Mouse (Mus musculus) kidney, postnatal 0 days (tissue): ENCODE measurements at regions not wholly inside any gene's neighbourhood (a gene's known extent, or its start where the extent isn't known, plus 50 kb on each side); places are given as distances from the start of the nearest gene placed in this dataset.

Experiments used
- ATAC-seq: fragments of 200-750 bp; cut with Nextera tagmentation; replicated peaks from 2 replicates; pipeline ENCODE4 v1.8.0; 2017; ENCODE audit warnings: low read depth, moderate number of reproducible peaks, moderate TSS enrichment, moderate library complexity; ENCODE audit not compliant: low FRiP score
- DNase-seq: peaks from one replicate; pipeline ENCODE4 v3.0.0-alpha.2; 2016; ENCODE audit warnings: low spot score
- H3K27ac ChIP-seq: fragments of 300-500 bp; sonication (generic); 2 replicates; pipeline ENCODE4 v1.5.1; 2014; ENCODE audit warnings: mild to moderate bottlenecking
- H3K27me3 ChIP-seq: fragments of 300-500 bp; sonication (generic); 2 replicates; pipeline ENCODE4 v1.6.1; 2014; ENCODE audit warnings: low read length, mixed read lengths; ENCODE audit not compliant: insufficient read depth
- H3K36me3 ChIP-seq: fragments of 300-500 bp; sonication (generic); 2 replicates; pipeline ENCODE4 v1.6.1; 2014; ENCODE audit warnings: low read length, mixed read lengths; ENCODE audit not compliant: insufficient read depth
- H3K4me1 ChIP-seq: fragments of 300-500 bp; sonication (generic); replicated peaks from 2 replicates; pipeline ENCODE4 v1.6.1; 2014; ENCODE audit warnings: antibody characterized with exemption, low read length, mixed read lengths; ENCODE audit not compliant: insufficient read depth
- H3K4me2 ChIP-seq: fragments of 300-500 bp; sonication (generic); 2 replicates; pipeline ENCODE4 v1.6.1; 2014; ENCODE audit warnings: mild to moderate bottlenecking, low read length, moderate library complexity, mixed read lengths
- H3K4me3 ChIP-seq: fragments of 300-500 bp; sonication (generic); replicated peaks from 2 replicates; pipeline ENCODE4 v1.5.1; 2014; ENCODE audit warnings: low read depth, low read length
- H3K9ac ChIP-seq: fragments of 300-500 bp; sonication (generic); 2 replicates; pipeline ENCODE4 v1.6.1; 2014; ENCODE audit warnings: low read depth, low read length
- H3K9me3 ChIP-seq: fragments of 300-500 bp; sonication (generic); replicated peaks from 2 replicates; pipeline ENCODE4 v1.6.1; 2016; ENCODE audit warnings: low read length, inconsistent platforms, mixed read lengths
- CTCF ChIP-seq: IDR thresholded peaks from 2 replicates; pipeline ENCODE4 v1.5.1; 2016; ENCODE audit warnings: antibody characterized with exemption, low read depth, mild to moderate bottlenecking, moderate library complexity
- WGBS: fragments of 180-500 bp; shearing (Covaris S2); extraction: QIAGEN DNeasy Blood & Tissue Kit; methylation state at CpG from one replicate; pipeline ENCODE4 v1.1.7; 2014; 5-methylcytosine and 5-hydroxymethylcytosine counted together

- Histone ChIP-seq H3K4me1 (no peaks in the 10 kb centered on the region), H3K4me2 (no peak overlapping the region), H3K36me3 (no peaks in the 10 kb centered on the region), H3K4me3 (no peak overlapping the region), H3K27me3 (no peaks in the 10 kb centered on the region), H3K9me3 (no peaks in the 10 kb centered on the region), H3K9ac (no peak overlapping the region), H3K27ac (no peak overlapping the region)
- TF ChIP-seq CTCF, result no peak
- 94% methylated on average over 6 of the region's 6 CpGs for WGBS
- DNase-seq, result no peak
- ATAC-seq, result no peak
Observed at GRCm38 (mm10) chr16:24262701-24263100, 130.6 kb upstream of the Lpp start.

- Histone ChIP-seq H3K4me1 (no peaks in the 10 kb centered on the region), H3K9ac (no peak overlapping the region), H3K36me3 (no peaks in the 10 kb centered on the region), H3K27ac (no peak overlapping the region), H3K9me3 (no peaks in the 10 kb centered on the region), H3K4me3 (no peak overlapping the region), H3K4me2 (no peak overlapping the region), H3K27me3 (no peaks in the 10 kb centered on the region)
- ATAC-seq (no peak), DNase-seq (no peak)
- 79% methylated on average over 3 of the region's 3 CpGs for WGBS
- TF ChIP-seq CTCF, result no peak
Observed at GRCm38 (mm10) chr16:24259711-24260230, 133.5 kb upstream of the Lpp start.

DNA sequence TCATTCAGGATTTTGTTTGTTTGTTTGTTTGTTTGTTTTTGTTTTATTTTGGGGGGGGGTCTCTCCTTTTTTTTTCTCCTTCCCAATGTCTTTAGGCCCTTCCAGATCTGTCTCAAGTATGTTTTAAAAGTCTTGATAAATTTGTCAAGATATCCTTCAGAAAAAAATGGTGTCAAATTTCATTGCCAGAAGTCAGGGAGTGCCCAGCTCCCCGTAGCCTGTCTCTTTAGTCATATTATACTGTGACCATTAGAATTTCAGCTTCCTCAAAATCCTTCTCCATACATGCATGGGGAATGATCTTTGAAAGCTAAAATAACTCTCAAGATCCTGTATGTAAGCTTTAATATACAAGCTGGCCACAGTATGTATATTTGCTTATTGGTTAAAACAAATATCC, 134.3 kb upstream of the Lpp start:
- Histone ChIP-seq H3K9ac (no peak overlapping the region), H3K36me3 (no peaks in the 10 kb centered on the region), H3K4me1 (no peaks in the 10 kb centered on the region), H3K9me3 (no peaks in the 10 kb centered on the region), H3K27ac (no peak overlapping the region), H3K4me3 (no peak overlapping the region), H3K4me2 (no peak overlapping the region), H3K27me3 (no peaks in the 10 kb centered on the region)
- DNase-seq, result no peak
- no peak for TF ChIP-seq CTCF
- ATAC-seq, result no peak
- WGBS, result 25% methylated on average over 1 of the region's 1 CpGs

GRCm38 (mm10) chr16:24255037-24255436, 138.3 kb upstream of the Lpp start:
- Histone ChIP-seq H3K4me2 (no peak overlapping the region), H3K9me3 (no peaks in the 10 kb centered on the region), H3K36me3 (no peaks in the 10 kb centered on the region), H3K4me1 (no peaks in the 10 kb centered on the region), H3K4me3 (no peak overlapping the region), H3K27ac (0 out of 2 replicates have a peak overlapping the region, but pooled peaks have one; percentile 42), H3K9ac (no peak overlapping the region), H3K27me3 (no peaks in the 10 kb centered on the region)
- DNase-seq (peak; percentile 58), ATAC-seq (peak; percentile 89)
- WGBS, result 54% methylated on average over 10 of the region's 10 CpGs
- no peak for TF ChIP-seq CTCF

GRCm38 (mm10) chr16:24254590-24254989, 138.7 kb upstream of the Lpp start:
- no peaks in the 10 kb centered on the region for H3K27me3 ChIP-seq
- no peak overlapping the region for H3K27ac ChIP-seq
- no peak for ATAC-seq
- no peak for DNase-seq
- H3K4me3 ChIP-seq, result no peak overlapping the region
- H3K4me2 ChIP-seq, result no peak overlapping the region
- H3K9ac ChIP-seq, result no peak overlapping the region
- H3K4me1 ChIP-seq, result no peaks in the 10 kb centered on the region
- no peak for TF ChIP-seq CTCF
- H3K9me3 ChIP-seq, result no peaks in the 10 kb centered on the region
- no peaks in the 10 kb centered on the region for H3K36me3 ChIP-seq

DNA sequence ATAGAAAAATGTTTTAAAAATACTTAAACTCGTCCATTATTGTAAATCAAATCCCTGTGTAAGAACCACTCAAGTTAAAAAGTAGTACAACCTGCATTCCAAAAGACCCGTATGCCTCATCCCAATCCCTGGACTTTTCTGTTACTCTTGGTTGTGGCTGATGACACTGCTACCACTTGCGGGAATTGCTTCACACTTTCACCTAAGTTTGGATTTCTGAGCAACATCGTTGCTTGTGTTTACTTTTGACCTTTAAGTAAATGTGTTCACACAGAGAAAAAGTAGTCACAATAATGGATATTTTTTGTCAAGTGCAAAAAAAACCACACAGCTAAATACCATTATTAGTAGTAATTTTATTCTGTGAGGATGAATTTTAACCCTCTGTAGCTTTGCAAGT, 139.2 kb upstream of the Lpp start:
- Histone ChIP-seq H3K4me1 (no peaks in the 10 kb centered on the region), H3K9me3 (no peaks in the 10 kb centered on the region), H3K4me3 (no peak overlapping the region), H3K9ac (no peak overlapping the region), H3K27ac (no peak overlapping the region), H3K27me3 (no peaks in the 10 kb centered on the region), H3K4me2 (no peak overlapping the region), H3K36me3 (no peaks in the 10 kb centered on the region)
- no peak for TF ChIP-seq CTCF
- DNase-seq (no peak), ATAC-seq (no peak)
- 75% methylated on average over 4 of the region's 4 CpGs for WGBS

DNA sequence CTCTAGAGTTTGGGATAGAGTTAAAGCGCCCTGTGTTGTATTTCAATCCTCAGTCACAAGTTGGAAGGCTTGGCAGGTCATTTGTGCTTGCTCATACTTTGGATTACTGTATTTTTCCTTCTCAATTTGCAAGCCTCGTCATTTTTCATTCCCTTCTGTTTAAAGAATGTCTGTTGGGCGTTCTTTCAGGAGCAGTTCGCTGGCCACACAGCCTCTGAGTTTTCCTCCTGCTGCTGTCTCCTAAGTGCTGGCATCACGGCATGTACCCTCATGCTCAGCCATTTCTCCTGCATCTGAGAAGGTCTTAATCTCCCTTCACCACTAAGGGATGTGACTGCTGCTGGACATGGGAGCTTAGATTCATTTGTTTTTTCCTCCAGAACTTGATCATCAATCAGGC, 146.0 kb upstream of the Lpp start:
- Histone ChIP-seq H3K4me3 (no peak overlapping the region), H3K4me2 (no peak overlapping the region), H3K4me1 (no peaks in the 10 kb centered on the region), H3K9ac (no peak overlapping the region), H3K27ac (no peak overlapping the region), H3K27me3 (no peaks in the 10 kb centered on the region), H3K36me3 (no peaks in the 10 kb centered on the region), H3K9me3 (no peaks in the 10 kb centered on the region)
- no peak for DNase-seq
- no peak for ATAC-seq
- 68% methylated on average over 5 of the region's 5 CpGs for WGBS
- TF ChIP-seq CTCF, result no peak
